Mouse (Mus musculus): Measurements from ENCODE around the gene Vsnl1. TPM values are rescaled to one million over a fixed set of nuclear protein-coding genes. Genes with fewer than 3 reads are reported as not detected.

The Vsnl1 gene
- polyA plus RNA-seq, 1 experiment from 2014 or later: 16.9 TPM

Small RNA genes lying within 50 kb of the gene (microRNA-seq; reads per million reads assigned to microRNA genes)
- 0.62 reads per million for gene Mir7675

Other genes starting within 250 kb of the Vsnl1 start
- gene Msgn1, start 227.6 kb downstream of the Vsnl1 start, polyA plus RNA-seq (2015; fragmentation: Nextera tagmentation; extraction: Ambion mirVana): not detected in 2 replicates
- gene Gen1, start 170.8 kb downstream of the Vsnl1 start, polyA plus RNA-seq (2015; fragmentation: Nextera tagmentation; extraction: Ambion mirVana): 5.2 and 6.4 TPM in 2 replicates
- 126 and 138 TPM in 2 replicates for gene Smc6, start 170.7 kb downstream of the Vsnl1 start, polyA plus RNA-seq (2015; fragmentation: Nextera tagmentation; extraction: Ambion mirVana)
- gene Rad51ap2, start 19.5 kb upstream of the Vsnl1 start, polyA plus RNA-seq (2015; fragmentation: Nextera tagmentation; extraction: Ambion mirVana): 0.17 and 0.49 TPM in 2 replicates